Mouse (Mus musculus): ENCODE data around the gene Herc4. TPM values are rescaled to one million over a fixed set of nuclear protein-coding genes. Genes with fewer than 3 reads are reported as not detected.
"Not testable (repeated sequence)": the region's sequence is repeated elsewhere in the genome, so short reads cannot be mapped to it uniquely, and the experiment has no call there.

Gene Herc4
- polyA plus RNA-seq, 1 experiment from 2014 or later: 49.6 TPM

DNA sequence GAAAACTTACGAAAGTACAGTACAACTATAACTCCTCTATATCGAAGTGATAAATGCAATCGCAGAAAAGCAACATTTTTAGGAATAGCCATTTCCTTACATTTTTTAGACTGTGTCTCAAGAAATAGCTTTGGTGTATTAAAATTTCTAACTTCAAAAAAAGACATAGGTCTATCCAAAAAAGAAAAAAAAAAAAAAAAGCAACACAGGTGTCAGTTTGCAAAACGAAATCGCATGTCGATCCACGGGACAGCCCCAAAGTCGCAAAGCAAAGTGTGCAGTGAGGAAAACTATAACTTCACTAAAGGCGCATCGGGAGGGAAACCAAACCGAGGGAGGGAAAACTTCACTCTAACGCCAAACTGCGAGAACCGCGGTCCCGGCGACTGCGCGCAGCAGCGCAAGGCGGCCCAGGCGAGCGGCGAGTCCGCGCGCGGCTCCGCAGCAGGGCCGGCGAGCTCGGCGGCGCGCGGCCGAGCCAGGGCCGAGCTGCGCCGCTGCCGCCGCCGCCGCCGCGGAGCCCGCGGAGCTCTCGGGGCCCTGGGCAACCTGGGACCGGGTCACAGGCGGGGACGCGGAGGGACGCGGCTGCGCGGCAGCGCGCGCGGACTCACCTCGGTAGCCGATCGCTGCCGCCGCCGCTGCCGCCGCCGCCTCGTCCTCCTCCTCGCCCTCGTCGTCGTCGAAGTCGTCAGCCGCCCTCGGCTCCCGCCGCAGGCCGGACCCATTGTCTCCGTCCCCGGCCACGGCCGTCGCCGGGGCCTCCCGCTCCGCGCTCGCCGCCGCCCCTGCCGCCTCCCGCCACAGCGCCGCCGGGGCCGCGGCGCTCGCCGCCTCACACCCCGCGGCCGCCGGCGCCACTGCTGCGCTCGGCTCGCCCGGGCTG is 94.6 kb downstream of the Herc4 start:
- peak; percentile 87 for ATAC-seq (ENCODE audit: low FRiP score)
- Histone ChIP-seq H3K27ac (peak overlapping the region; percentile 95), H3K36me3 (replicated peaks) (peaks cover 16% of the 10 kb centered on the region)

DNA sequence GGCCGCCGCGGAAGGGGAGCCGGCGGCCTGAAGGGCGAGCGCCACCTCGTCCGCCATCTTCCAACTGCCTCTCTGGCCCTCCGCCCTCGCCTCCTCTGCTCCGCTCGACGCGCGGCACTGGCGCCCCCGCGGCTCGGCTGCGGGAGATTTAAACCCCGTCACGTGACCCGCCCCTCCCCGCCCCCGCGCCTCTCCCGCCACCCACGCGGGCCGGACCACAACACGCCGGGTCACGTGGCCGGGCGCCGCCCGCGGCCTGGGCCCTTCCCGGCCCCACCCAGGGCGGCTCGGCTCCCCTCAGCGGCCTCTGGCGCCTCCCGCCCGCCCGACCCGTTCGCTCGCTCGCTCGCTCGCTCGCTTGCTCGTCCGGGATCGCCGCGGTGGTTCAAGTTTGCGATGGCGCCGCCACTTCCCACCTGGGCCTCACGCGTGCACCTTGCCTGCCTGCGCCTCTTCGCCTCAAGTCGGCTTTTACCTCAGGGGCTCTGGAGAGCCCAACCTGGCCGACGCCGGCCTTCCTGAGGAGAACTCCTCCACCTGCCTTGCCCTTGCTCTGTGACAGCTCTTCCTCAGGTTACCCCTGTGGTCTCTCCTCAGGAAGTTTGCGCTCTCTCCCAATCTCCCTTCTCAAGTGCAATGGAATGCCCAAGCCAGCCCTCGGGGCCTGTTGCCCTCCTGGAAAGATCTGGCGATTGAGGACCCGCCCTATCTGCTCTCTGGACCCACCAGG is 95.5 kb downstream of the Herc4 start:
- peak overlapping the region; percentile 96 for H3K9ac ChIP-seq
- no peaks in the 10 kb centered on the region for H3K27me3 ChIP-seq
- H3K4me3 ChIP-seq (replicated peaks): peak overlapping the region; percentile 84
- H3K27ac ChIP-seq: peak overlapping the region; percentile 95
- peaks cover 22% of the 10 kb centered on the region for H3K4me1 ChIP-seq
- peak overlapping the region; percentile 78 for H3K4me2 ChIP-seq
- no peaks in the 10 kb centered on the region for H3K9me3 ChIP-seq
- peaks cover 8% of the 10 kb centered on the region for H3K36me3 ChIP-seq (replicated peaks)
- under 1% methylated on average over 51 of the region's 74 CpGs for WGBS
- ATAC-seq (ENCODE audit: low FRiP score): peak; percentile 96

More for the DNA sequence above, 94.6 kb downstream of the Herc4 start:
- H3K27me3 ChIP-seq: no peaks in the 10 kb centered on the region
- peak overlapping the region; percentile 96 for H3K9ac ChIP-seq
- H3K4me3 ChIP-seq (replicated peaks): peak overlapping the region; percentile 84
- 1% methylated on average over 78 of the region's 113 CpGs for WGBS
- peaks cover 22% of the 10 kb centered on the region for H3K4me1 ChIP-seq
- H3K4me2 ChIP-seq: peak overlapping the region; percentile 78
- H3K9me3 ChIP-seq: no peaks in the 10 kb centered on the region

DNA sequence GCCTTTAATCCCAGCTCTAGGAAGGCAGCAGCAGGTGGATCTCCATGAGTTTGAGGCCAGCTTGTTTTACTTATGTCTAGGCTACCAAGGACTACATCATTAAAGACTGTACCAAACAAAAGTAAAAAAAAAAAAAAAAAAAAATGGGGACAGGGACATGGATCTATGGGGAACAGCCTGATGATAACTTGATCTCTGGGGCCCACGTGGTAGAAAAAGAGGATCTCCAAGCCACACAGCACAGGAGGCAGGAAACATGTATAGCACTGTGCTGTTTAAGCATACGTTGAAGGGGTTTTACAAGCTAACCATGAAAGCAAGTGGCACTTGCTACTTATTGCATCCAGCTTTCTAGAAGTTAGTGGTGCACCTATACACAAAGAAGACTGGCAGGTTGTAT is 97.7 kb downstream of the Herc4 start:
- Histone ChIP-seq H3K9ac (no peak overlapping the region), H3K4me1 (peaks cover 17% of the 10 kb centered on the region), H3K4me3 (replicated peaks) (no peak overlapping the region), H3K36me3 (replicated peaks) (no peaks in the 10 kb centered on the region), H3K27me3 (no peaks in the 10 kb centered on the region), H3K27ac (no peak overlapping the region), H3K9me3 (no peaks in the 10 kb centered on the region), H3K4me2 (no peak overlapping the region)
- ATAC-seq (ENCODE audit: low FRiP score): no peak
- WGBS: 81% methylated on average over 2 of the region's 2 CpGs

DNA sequence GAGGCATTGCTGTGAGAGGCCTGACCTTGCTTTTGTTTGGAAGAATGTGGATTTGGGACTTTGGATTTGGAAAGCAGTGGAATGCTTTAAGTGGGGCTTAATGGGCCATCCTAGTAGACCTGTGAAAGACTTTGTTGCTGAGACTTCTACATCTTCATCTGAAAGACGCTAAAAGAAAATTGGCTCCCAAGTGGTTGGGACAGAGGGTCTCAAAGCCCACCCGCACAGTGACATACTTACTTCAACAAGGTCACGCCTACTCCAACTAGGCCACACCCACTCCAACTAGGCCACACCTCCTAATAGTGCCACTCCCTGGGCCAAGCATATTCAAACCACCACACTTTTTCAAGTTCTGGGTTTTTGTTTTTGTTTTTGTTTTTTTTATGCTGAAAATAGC is 101.1 kb downstream of the Herc4 start:
- Histone ChIP-seq H3K27ac (no peak overlapping the region), H3K9me3 (no peaks in the 10 kb centered on the region), H3K27me3 (no peaks in the 10 kb centered on the region), H3K4me3 (replicated peaks) (no peak overlapping the region), H3K4me2 (no peak overlapping the region), H3K9ac (no peak overlapping the region), H3K36me3 (replicated peaks) (no peaks in the 10 kb centered on the region), H3K4me1 (peaks cover 7% of the 10 kb centered on the region)
- no peak for ATAC-seq (ENCODE audit: low FRiP score)
- WGBS: 95% methylated on average over 3 of the region's 3 CpGs

DNA sequence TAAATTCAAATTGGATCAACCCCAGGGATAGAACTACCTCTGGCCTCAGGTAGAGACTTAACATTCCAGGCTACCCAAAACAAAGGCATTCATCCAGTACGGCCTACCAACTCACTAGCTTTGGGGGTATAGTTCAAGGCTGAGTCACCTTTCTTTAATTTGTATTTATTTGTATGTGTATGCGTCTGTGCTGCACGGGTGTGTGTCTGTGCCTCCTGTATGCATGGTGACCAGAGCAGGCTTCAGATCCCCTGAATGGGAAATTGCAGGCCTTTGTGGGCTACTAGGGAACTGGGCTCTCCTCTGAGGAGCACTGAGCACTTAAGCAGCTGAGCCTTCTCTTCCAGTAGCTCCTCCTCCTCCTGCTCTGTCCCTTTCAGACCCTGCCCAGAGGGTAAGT is 104.7 kb downstream of the Herc4 start:
- no peak overlapping the region for H3K9ac ChIP-seq
- H3K36me3 ChIP-seq (replicated peaks): no peaks in the 10 kb centered on the region
- no peak for ATAC-seq (ENCODE audit: low FRiP score)
- 39% methylated on average over 3 of the region's 3 CpGs for WGBS
- no peak overlapping the region for H3K4me3 ChIP-seq (replicated peaks)
- H3K27ac ChIP-seq: no peak overlapping the region
- no peaks in the 10 kb centered on the region for H3K9me3 ChIP-seq
- H3K4me2 ChIP-seq: no peak overlapping the region
- no peaks in the 10 kb centered on the region for H3K27me3 ChIP-seq
- peaks cover 7% of the 10 kb centered on the region for H3K4me1 ChIP-seq

DNA sequence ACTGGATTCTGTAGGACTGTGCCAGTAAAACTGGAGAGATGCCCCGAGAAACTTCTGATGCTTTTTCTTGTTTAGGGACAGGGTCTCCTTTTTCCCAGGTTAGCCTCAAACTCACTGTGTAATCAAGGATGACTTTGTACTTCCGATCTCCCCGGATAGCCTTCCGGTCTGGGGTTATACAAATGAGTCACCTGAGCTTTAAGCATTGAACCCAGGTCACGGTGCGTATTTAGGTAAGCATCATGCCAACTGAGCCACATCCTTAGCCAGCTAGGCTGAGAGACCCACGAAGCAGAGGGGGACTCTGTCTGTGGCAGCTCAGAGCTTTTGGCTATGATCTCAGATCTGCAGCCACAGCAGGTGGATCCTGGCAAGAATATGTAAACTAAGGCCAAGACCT is 107.1 kb downstream of the Herc4 start:
- Histone ChIP-seq H3K4me3 (replicated peaks) (no peak overlapping the region), H3K9ac (no peak overlapping the region), H3K4me2 (no peak overlapping the region), H3K9me3 (no peaks in the 10 kb centered on the region), H3K36me3 (replicated peaks) (no peaks in the 10 kb centered on the region), H3K27ac (no peak overlapping the region), H3K4me1 (peaks cover 7% of the 10 kb centered on the region), H3K27me3 (no peaks in the 10 kb centered on the region)
- no peak for ATAC-seq (ENCODE audit: low FRiP score)
- 89% methylated on average over 7 of the region's 7 CpGs for WGBS

DNA sequence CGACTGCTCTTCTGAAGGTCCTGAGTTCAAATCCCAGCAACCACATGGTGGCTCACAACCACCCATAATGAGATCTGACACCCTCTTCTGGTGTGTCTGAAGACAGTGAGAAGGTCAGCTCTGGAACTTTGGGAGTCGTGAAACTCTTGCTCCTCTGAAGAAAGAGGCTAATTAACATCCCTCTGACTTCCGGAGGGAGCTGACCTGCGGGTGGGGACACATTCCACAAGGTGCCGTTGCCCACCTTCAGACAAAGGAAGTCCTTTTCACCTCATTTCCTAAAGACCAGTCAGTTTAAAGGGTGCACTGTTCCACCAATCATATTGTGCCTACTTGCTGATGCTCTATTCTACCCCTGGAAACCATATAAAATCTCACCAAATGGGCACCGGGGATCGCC is 107.5 kb downstream of the Herc4 start:
- H3K4me1 ChIP-seq; ATAC-seq (ENCODE audit: low FRiP score); H3K9me3 ChIP-seq; H3K4me2 ChIP-seq; H3K27me3 ChIP-seq; H3K4me3 ChIP-seq (replicated peaks); H3K27ac ChIP-seq; H3K36me3 ChIP-seq (replicated peaks); H3K9ac ChIP-seq: not testable (repeated sequence)
- WGBS: 84% methylated on average over 7 of the region's 7 CpGs

DNA sequence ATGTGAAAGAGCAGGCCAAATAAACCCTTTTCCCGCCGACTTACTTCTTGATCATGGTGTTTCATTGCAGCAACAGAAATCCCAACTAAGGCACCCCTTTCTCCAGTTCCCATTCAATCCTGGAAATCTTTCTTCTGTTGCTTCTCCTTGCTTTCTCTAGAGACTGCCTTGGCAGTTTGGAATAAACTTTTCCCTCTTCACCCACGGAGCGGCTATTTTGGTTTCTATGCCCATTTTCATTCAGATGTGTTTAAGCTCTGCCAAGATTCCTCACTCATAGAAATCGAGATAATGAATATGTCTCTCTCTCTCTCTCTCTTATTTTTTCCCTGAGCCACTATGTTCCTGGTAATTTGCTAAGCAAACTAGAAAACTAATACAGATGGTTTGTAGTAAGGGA is 108.5 kb downstream of the Herc4 start:
- Histone ChIP-seq H3K4me2 (no peak overlapping the region), H3K36me3 (replicated peaks) (no peaks in the 10 kb centered on the region), H3K4me3 (replicated peaks) (no peak overlapping the region), H3K9ac (no peak overlapping the region), H3K27ac (no peak overlapping the region), H3K27me3 (no peaks in the 10 kb centered on the region), H3K4me1 (peaks cover 7% of the 10 kb centered on the region), H3K9me3 (no peaks in the 10 kb centered on the region)
- ATAC-seq (ENCODE audit: low FRiP score): no peak
- WGBS: 81% methylated on average over 5 of the region's 5 CpGs

DNA sequence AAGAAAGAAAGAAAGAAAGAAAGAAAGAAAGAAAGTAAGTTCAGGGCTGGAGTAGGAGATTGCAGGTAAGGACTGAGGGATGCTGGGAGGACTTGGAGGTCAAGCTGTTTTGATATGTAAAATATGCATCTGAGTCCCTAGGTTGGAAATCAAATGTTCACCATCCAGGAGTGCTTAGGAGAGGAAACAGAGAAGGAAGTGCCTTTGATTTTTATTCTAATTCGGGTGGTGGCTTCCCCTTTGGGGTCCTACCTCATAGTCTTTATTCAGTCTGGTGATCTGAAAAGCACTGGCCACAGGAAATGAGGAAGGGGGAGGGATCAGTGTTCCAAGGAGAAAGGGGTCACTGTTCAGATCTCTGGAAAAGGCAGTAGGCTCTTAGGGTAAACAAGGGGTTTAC is 116.9 kb downstream of the Herc4 start:
- H3K4me3 ChIP-seq (replicated peaks): no peak overlapping the region
- no peaks in the 10 kb centered on the region for H3K9me3 ChIP-seq
- no peak for ATAC-seq (ENCODE audit: low FRiP score)
- no peak overlapping the region for H3K4me2 ChIP-seq
- H3K27ac ChIP-seq: no peak overlapping the region
- H3K27me3 ChIP-seq: no peaks in the 10 kb centered on the region
- no peaks in the 10 kb centered on the region for H3K4me1 ChIP-seq
- no peak overlapping the region for H3K9ac ChIP-seq
- no peaks in the 10 kb centered on the region for H3K36me3 ChIP-seq (replicated peaks)
- WGBS: 68% methylated on average over 1 of the region's 1 CpGs

DNA sequence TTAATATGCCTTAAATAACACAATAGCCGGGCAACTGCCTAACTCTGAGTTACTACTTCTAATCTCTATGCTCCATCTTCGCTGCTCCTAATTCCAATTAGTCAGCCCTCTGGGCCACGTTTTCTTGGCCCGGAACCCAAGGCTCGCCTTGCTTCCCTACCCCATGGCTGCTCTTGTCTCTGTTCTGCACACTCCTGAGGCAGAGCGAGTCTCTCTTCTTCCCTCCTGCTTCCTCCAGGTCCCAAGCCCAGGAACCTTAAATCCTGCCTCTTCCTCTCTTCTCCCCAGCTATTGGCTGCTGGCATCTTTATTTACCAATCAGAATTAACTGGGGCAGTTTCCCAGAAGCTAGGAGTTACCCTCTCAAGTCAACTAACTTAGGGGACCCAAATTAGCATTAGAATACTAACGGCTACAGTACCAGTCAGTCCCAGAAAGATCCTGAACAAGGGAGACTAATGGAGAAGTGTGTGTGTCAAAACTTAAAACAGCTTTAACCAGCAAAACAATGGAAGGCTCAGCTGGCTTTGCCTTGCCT is 122.4 kb downstream of the Herc4 start:
- Histone ChIP-seq H3K4me3 (replicated peaks) (no peak overlapping the region), H3K27me3 (no peaks in the 10 kb centered on the region), H3K4me2 (peak overlapping the region; percentile 19; the same call in 1 of the 2 replicates), H3K27ac (no peak overlapping the region), H3K9me3 (no peaks in the 10 kb centered on the region), H3K9ac (no peak overlapping the region), H3K36me3 (replicated peaks) (no peaks in the 10 kb centered on the region), H3K4me1 (no peaks in the 10 kb centered on the region)
- no peak for ATAC-seq (ENCODE audit: low FRiP score)
- 59% methylated on average over 7 of the region's 7 CpGs for WGBS

DNA sequence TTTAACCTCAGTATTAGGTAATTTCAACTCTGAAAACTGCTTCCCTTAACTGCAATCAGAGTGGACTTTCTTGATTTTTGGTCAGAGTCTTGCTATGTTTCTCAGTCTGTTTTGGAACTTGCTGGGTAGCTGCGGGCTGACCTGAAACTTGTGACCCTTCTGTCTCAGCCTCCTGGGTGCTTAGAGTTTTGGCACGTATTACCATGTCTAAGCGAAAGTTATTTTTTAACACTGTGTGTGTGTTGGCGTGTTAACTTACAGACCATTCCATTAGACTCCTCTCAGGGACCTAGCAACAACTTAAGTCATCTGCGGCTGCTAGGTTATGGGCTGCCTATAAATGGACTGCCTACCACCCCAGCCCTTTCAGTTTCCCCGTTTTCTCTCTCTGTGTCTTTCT is 123.8 kb downstream of the Herc4 start:
- WGBS: 86% methylated on average over 6 of the region's 6 CpGs
- Histone ChIP-seq H3K27me3 (no peaks in the 10 kb centered on the region), H3K4me2 (no peak overlapping the region), H3K27ac (no peak overlapping the region), H3K9me3 (no peaks in the 10 kb centered on the region), H3K4me1 (no peaks in the 10 kb centered on the region), H3K4me3 (replicated peaks) (no peak overlapping the region), H3K36me3 (replicated peaks) (no peaks in the 10 kb centered on the region), H3K9ac (no peak overlapping the region)
- ATAC-seq (ENCODE audit: low FRiP score): no peak
